Mouse (Mus musculus) hindlimb bud, embryonic 11.5 days (tissue): ENCODE data around the gene Kif27.
A peak's percentile ranks its signal among the peaks of the same experiment; 100 is the strongest.
"Not testable (repeated sequence)": the region's sequence is repeated elsewhere in the genome, so short reads cannot be mapped to it uniquely, and the experiment has no call there.

Experiments used
- DNase-seq: peaks from one replicate; pipeline ENCODE4 v3.0.0-alpha.2; 2012; ENCODE audit warnings: low read depth, low spot score; ENCODE audit errors: extremely low spot score

The Kif27 gene

GRCm38 (mm10) chr13:58358629-58359303, at the start of gene Kif27:
Gene Kif27, minus strand, starts transcription at chr13:58359122.
- DNase-seq: peak; percentile 52

- not testable (repeated sequence) for DNase-seq
Measured at GRCm38 (mm10) chr13:58403243-58403642, 44.3 kb upstream of the Kif27 start, which contains the start of gene Hnrnpk. Gene Hnrnpk, minus strand, starts transcription at chr13:58403343.

GRCm38 (mm10) chr13:58402744-58403110, 43.8 kb upstream of the Kif27 start:
- no peak for DNase-seq

GRCm38 (mm10) chr13:58402003-58402743, 43.3 kb upstream of the Kif27 start, which contains the start of gene Rmi1:
Gene Rmi1, plus strand, starts transcription at chr13:58402248.
- peak; percentile 99 for DNase-seq

- no peak for DNase-seq
Measured at GRCm38 (mm10) chr13:58401135-58402002, 42.4 kb upstream of the Kif27 start.

GRCm38 (mm10) chr13:58400576-58400975, 41.7 kb upstream of the Kif27 start:
- DNase-seq: no peak

GRCm38 (mm10) chr13:58397651-58398050, 38.7 kb upstream of the Kif27 start:
- no peak for DNase-seq

- not testable (repeated sequence) for DNase-seq
Measured at GRCm38 (mm10) chr13:58394392-58394791, 35.5 kb upstream of the Kif27 start.

GRCm38 (mm10) chr13:58389324-58389951, 30.5 kb upstream of the Kif27 start:
- no peak for DNase-seq

- no peak for DNase-seq
Measured at GRCm38 (mm10) chr13:58388379-58388778, 29.5 kb upstream of the Kif27 start.

GRCm38 (mm10) chr13:58387948-58388347, 29.0 kb upstream of the Kif27 start:
- DNase-seq: peak; percentile 81

GRCm38 (mm10) chr13:58385547-58385920, 26.6 kb upstream of the Kif27 start:
- no peak for DNase-seq

- DNase-seq: no peak
Measured at GRCm38 (mm10) chr13:58384779-58385546, 26.0 kb upstream of the Kif27 start, which contains the start of gene 2210016F16Rik. Gene 2210016F16Rik, minus strand, starts transcription at chr13:58385225.

GRCm38 (mm10) chr13:58384371-58384770, 25.4 kb upstream of the Kif27 start:
- no peak for DNase-seq

- DNase-seq: no peak
Measured at GRCm38 (mm10) chr13:58373153-58373470, 14.2 kb upstream of the Kif27 start.

- no peak for DNase-seq
Measured at GRCm38 (mm10) chr13:58372278-58373152, 13.6 kb upstream of the Kif27 start.

- no peak for DNase-seq
Measured at GRCm38 (mm10) chr13:58368835-58369234, 9.9 kb upstream of the Kif27 start.

GRCm38 (mm10) chr13:58367641-58368040, 8.7 kb upstream of the Kif27 start:
- DNase-seq: no peak

- DNase-seq: no peak
Measured at GRCm38 (mm10) chr13:58366373-58366772, 7.5 kb upstream of the Kif27 start.
